Mouse (Mus musculus) spleen, postnatal 14 days (tissue): ENCODE measurements around the gene Haus4.

Experiments used
- DNase-seq, 2 experiments: peaks; one replicate each; pipeline ENCODE4 v3.0.0; 2021 to 2022; ENCODE audit warnings: low spot score in 2 of 2

Gene Haus4

GRCm38 (mm10) chr14:54572790-54573736 is 18.6 kb upstream of the Haus4 start:
- DNase-seq: no peak

- no peak for DNase-seq
Measured at GRCm38 (mm10) chr14:54572122-54572521, 17.7 kb upstream of the Haus4 start.

DNA sequence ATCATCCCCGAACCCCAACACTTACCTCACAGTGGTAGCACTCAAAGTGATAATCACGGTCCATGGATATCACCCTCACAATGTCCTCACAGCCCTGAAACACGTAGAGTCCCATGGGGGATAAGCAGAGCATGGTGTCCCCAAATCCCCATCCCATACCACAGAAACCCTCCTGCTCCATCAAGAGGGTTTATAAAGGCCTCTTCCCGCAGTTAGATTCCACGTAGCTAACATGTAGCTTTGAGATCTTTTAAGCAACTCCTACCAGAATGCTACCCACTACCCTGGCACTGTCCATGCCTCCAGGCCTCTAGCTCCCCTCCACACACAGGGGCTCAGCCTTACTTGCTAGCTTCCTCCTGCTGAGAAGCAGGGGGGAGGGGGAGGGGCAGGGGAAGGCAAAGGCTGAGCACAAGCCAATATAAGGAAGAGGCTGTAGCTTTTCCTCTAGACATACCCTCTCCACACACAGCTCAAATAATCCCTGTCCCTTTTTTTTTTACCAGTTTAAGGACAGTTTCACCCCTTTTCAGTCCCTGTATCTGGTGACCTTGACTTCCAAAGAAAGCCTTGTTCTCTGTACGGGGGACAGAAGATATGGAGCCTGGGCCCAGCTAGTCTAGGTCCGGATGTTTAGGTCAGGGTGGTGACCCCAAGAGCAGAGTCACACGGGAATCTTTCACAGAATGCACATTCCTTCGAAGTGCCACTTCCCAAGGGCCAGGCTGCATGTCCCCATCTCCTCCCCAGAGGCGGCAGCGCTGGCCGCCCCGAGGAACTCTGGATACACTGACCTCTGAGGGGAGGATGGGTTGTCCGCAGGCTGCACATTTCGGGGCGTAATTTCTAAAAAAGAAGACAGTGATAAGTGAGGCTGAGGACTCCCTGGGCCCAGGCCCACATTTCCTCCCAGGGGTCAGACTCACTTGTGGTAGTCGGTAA is 15.3 kb upstream of the Haus4 start:
- no peak for DNase-seq

DNA sequence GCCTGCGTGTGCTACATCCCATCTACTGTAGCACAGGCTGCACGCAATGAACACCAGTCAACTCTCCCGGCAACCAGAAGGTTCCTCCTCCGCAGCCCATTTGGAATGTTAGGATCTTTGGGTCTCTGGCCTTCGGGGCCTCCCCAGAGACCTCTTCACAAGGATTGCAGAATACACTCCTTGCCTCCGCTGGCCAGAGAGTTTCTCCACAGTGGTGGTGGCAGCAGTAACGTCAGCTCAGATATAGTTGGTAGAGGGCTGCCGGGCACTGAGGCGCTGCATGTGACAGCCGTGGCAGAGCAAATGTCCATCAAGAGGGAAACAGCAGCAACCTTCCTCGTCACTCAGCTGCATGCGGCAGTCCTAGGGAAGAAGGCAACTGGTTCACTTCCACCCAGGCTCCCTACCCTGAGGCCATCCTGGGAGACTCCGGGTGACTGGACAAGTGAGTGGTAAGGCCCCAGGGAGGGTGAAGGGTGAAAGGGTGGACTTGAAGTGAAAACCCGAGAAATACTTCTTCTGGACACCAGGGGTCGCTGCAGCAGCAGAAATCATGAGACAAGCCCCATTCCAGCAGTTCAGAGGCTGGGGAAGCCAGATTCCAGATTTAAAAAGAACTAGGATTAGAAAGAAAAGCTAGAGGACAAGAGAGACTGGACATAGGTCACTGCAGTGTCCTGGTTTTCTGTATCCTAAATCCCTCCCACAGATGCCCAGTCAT is 14.4 kb upstream of the Haus4 start:
- peak; percentile 39 to 55 for DNase-seq

- no peak for DNase-seq
Measured at GRCm38 (mm10) chr14:54560527-54561242, 6.3 kb upstream of the Haus4 start.

DNA sequence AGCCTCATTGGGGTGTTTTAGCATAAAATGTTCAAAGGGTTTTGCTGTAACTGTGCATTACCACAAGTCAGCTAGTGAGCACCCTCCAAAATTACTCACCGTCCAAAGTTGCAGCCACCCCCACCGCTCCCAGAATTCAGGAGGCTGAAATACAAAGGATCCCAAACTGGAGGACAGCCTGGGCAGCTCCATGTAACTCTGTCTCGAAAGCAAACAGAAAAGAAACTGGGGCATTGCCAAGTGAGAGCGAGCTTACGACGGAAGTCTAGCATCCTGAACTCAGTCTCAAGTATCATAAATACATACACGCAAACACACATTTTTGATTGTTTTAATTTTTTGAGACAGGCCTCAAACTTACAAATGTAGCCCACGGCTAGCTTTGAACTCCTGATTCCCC is 2.9 kb upstream of the Haus4 start:
- DNase-seq: no peak

GRCm38 (mm10) chr14:54553454-54553974 is 902 bp downstream of the Haus4 start:
- peak in 1 of 2 experiments; percentile 21 for DNase-seq

- DNase-seq: no peak
Measured at GRCm38 (mm10) chr14:54544703-54545102, 9.7 kb downstream of the Haus4 start.

DNA sequence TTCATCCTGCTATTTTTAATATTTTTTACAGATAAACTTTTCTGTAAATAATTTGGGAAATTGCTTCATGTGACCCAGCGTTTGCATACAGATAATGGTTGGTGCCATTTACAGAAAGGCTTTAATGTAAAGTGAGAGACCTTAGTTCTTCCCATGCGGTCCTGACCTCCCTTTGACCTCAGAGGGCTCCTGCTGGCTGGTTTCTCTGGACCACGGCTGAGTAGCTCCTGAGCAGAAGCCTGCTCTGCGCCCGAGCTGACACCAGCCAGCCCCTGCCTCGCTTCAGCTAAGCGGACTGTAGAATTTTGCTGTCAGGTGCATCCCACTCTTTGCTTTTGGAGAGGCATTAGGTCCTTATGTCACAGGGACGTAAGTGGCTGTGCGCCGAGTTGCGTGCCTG is 13.6 kb downstream of the Haus4 start:
- no peak for DNase-seq

DNA sequence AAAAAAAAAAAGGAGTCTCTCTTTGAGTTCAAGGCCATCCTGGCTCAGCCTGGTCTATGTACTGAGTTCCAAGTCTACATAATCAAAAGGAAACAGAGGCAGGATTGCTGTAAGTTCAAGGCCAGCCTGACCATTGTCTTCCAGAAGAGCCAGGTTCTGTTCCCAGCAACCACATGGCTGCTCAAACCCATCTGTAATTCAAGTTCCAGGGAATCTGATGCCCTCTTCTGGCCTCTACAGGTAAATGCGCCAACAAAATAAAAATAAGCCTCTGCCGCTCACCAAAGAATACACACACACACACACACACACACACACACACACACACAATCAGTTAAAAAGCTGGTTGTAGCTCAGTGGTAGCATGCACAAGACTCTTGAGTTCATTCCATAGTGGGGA is 15.8 kb downstream of the Haus4 start:
- DNase-seq: no peak

DNA sequence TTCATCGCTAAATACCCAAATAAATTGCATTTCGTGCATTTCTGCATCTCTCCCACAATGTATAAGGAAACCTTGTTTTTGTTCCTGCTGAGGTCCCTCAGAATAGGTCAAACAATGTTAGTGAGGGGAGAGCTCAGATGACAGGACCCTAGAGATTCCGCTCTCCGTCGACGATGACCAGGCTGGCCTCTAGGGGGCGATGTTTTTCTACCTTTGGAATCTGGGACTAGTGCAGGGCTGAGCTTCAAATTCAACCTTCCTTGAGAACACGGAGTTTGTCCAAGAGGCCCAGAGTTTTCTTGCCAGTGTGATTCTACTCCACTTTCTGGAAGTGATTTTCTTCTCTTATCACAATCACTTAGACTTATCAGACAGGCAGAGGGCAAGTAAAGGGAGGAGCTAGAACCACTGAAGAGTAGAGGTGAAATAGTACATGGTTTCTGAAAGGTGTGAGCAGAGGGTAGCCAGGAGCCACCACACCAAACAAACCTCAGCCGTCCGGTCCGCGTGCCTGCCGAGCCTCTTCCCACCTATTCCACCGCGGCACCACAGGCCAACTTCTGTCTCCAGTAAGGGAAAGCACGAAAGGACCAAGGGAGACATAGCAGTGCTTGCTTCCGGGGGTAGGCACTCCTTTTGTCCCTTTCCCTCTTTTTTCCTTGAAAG is 25.8 kb downstream of the Haus4 start:
- DNase-seq: peak; percentile 60 to 76

- no peak for DNase-seq
Measured at GRCm38 (mm10) chr14:54528007-54528393, 26.4 kb downstream of the Haus4 start.

DNA sequence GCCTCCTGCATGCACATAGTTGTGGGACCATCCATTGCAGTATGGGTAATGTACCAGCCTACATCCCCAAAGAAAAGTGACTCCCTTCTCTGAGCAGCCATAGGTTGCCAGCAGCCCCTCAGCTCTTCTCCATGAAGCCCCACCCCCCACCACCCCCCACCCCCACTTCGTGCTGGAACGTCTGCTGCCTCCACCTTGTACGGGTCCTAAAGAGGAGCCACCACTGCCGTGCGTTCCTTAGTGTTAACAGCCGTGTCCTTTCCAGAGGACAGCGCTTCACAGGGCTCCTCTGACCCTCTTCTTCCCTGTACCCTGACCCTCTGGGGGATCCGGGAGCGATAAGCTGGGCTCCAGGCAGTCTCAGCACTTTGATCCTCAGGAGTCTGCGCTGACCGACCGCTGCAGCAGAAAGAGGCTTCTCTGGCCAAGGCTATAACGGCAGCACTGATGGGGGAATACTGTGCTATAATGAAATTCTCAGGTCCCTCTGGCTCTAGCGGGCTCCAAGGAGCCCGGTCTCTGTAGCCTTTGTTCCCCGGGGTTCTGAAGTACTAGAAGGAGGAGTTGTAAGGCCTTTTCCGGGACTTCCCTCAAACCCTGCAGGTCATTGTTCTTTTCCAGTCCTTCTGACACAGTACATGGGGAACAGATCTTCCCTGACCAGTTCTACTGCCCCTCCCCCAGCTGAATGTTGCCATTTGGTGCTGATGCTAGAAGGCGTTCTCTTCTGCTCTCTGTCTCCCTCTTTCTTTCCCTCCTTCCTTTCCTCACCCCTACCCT is 27.0 kb downstream of the Haus4 start:
- DNase-seq: no peak

- no peak for DNase-seq
Measured at GRCm38 (mm10) chr14:54523600-54523999, 30.8 kb downstream of the Haus4 start.

- DNase-seq: no peak
Measured at GRCm38 (mm10) chr14:54516710-54517310, 37.6 kb downstream of the Haus4 start.

GRCm38 (mm10) chr14:54509774-54510173 is 44.6 kb downstream of the Haus4 start:
- no peak for DNase-seq

- DNase-seq: no peak
Measured at GRCm38 (mm10) chr14:54503092-54503491, 51.3 kb downstream of the Haus4 start.

GRCm38 (mm10) chr14:54501365-54501764 is 53.1 kb downstream of the Haus4 start:
- no peak for DNase-seq

DNA sequence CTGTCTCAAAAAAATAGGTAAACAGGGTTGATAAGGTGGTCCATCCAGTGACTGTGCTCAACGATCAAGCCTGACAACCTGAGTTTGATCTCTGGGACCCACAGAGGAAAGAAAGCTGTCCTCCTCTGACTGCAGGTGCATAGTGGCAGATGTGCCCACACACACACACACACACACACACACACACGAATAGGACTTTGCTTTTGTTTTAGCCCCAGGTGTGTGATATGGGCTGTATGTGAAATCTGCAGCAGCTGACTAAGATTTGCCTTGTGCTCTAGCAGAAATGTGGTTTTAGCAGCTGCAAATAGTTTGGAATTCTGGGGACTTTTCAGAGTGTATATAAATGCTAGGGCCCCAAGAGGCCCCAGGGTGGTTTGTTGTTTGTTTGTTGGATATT is 55.1 kb downstream of the Haus4 start:
- DNase-seq: no peak
